Mouse (Mus musculus) thymus, postnatal 10 days (tissue): ENCODE measurements around the gene Rnf31.
A peak's percentile ranks its signal among the peaks of the same experiment; 100 is the strongest.

Source experiments
- DNase-seq, 2 experiments: peaks; one replicate each; pipeline ENCODE4 v3.0.0; 2021; ENCODE audit warnings: low spot score in 2 of 2

Rnf31 gene

GRCm38 (mm10) chr14:55604823-55605222, 13.3 kb downstream of the Rnf31 start:
- DNase-seq = no peak

- no peak for DNase-seq
These were observed 14.4 kb downstream of the Rnf31 start for GRCm38 (mm10) chr14:55605743-55606459.

- DNase-seq = no peak
These were observed 16.8 kb downstream of the Rnf31 start for GRCm38 (mm10) chr14:55608339-55608738.

GRCm38 (mm10) chr14:55613346-55613745, 21.8 kb downstream of the Rnf31 start:
- DNase-seq = no peak

- no peak for DNase-seq
These were observed 23.2 kb downstream of the Rnf31 start for GRCm38 (mm10) chr14:55614565-55615178.

- no peak for DNase-seq
These were observed 24.4 kb downstream of the Rnf31 start for GRCm38 (mm10) chr14:55615876-55616275.

GRCm38 (mm10) chr14:55616844-55617243, 25.3 kb downstream of the Rnf31 start:
- no peak for DNase-seq

- no peak for DNase-seq
These were observed 26.3 kb downstream of the Rnf31 start, which contains the start of gene Rec8 for GRCm38 (mm10) chr14:55617822-55618221. Gene Rec8, plus strand, starts transcription at chr14:55618037.

GRCm38 (mm10) chr14:55618486-55619195, 27.1 kb downstream of the Rnf31 start:
- no peak for DNase-seq

GRCm38 (mm10) chr14:55628077-55628827, 36.7 kb downstream of the Rnf31 start:
- no peak for DNase-seq

GRCm38 (mm10) chr14:55629312-55629711, 37.8 kb downstream of the Rnf31 start:
- peak; percentile 65 to 87 for DNase-seq

- no peak for DNase-seq
These were observed 43.5 kb downstream of the Rnf31 start for GRCm38 (mm10) chr14:55634874-55635522.

- DNase-seq = peak; percentile 79 to 87
These were observed 44.1 kb downstream of the Rnf31 start, which contains the start of gene Ipo4 for GRCm38 (mm10) chr14:55635523-55636007. Gene Ipo4, minus strand, starts transcription at chr14:55635957.

GRCm38 (mm10) chr14:55637795-55638194, 46.3 kb downstream of the Rnf31 start, which contains the start of gene Gm49378:
Gene Gm49378, minus strand, starts transcription at chr14:55637895.
- DNase-seq = no peak

GRCm38 (mm10) chr14:55640816-55641215, 49.3 kb downstream of the Rnf31 start:
- no peak for DNase-seq

- no peak for DNase-seq
These were observed 49.8 kb downstream of the Rnf31 start for GRCm38 (mm10) chr14:55641291-55641690.

- DNase-seq = no peak
These were observed 51.2 kb downstream of the Rnf31 start for GRCm38 (mm10) chr14:55642679-55643059.

GRCm38 (mm10) chr14:55643060-55643907, 51.8 kb downstream of the Rnf31 start, which contains the start of gene Tm9sf1:
Gene Tm9sf1, minus strand, starts transcription at chr14:55643806.
- peak; percentile 68 to 69 for DNase-seq

GRCm38 (mm10) chr14:55644261-55644888, 52.9 kb downstream of the Rnf31 start:
- no peak for DNase-seq

GRCm38 (mm10) chr14:55649884-55650283, 58.4 kb downstream of the Rnf31 start, which contains the start of gene Tssk4:
Gene Tssk4, plus strand, starts transcription at chr14:55650184.
- no peak for DNase-seq
